Mouse (Mus musculus) kidney, adult 9 months (tissue): ENCODE results near the gene Ephb1.

ENCODE experiments used
- DNase-seq: peaks from one replicate; pipeline ENCODE4 v3.0.0; 2022

Ephb1 gene

GRCm38 (mm10) chr9:102354561-102354973, at the start of gene Ephb1:
Ephb1 (minus strand) TSS chr9:102354693.
- DNase-seq = peak; percentile 85

- DNase-seq = peak; percentile 47
Observed at GRCm38 (mm10) chr9:102403086-102404021, 48.9 kb upstream of the Ephb1 start.

DNA sequence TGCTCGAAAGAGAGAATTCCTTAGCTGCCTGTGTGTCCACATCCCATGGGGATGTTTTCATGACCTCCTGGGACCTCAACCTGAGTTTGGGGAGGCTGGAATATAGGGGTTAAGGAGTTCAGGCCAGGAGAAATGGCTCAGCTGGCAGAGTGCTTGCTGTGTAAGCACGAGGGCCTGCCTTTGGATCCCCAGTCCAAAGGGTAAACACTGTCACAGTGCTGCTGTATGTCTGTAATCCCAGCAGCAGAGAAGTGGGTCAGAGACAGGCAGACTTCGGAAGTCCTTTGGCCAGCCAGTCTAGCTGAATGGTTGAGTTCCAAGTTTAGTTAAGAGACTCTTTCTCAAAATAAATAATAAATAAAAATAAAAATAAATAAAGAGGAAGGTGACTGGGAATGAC, 48.2 kb upstream of the Ephb1 start:
- DNase-seq = peak; percentile 85

DNA sequence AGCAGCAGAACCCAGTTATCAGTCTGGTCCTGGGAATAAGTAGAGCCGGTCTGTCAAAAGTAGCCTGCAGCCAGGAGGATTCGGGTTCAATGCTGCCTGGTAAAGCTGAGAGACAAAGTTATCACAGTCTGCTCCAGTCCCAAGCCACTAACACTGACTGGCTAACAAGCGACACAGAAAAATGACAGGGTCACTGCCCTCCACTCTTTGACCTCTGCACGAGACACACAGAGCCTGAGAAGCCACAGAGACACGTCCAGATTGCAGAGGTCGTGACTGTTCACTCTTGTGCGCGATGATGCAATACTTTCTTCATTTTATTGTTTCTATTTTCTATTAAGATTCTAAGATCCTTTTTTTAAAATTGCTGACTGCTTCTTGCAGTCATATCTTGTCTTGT, 33.8 kb upstream of the Ephb1 start:
- DNase-seq = peak; percentile 9

- no peak for DNase-seq
Observed at GRCm38 (mm10) chr9:102386816-102387215, 32.3 kb upstream of the Ephb1 start.

DNA sequence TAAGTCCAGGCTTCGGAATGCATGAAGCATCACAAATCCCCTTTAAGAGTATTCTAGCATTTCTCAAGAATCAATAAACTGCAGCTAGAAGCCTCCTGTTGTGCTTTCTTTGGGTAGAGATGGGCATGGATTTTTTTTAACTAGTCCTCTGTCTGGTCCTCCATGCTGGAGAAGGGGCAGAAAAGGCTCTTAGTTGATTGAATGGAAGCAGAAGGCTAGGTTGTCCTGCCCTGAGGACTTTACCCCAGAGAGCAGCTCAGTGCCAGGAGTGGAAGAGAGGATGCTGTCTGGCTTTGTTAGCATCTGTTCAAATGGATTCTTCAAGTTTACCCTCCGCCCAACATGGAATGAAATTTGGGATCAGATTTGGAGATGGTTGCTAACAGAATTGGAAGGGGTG, 25.7 kb upstream of the Ephb1 start:
- DNase-seq = no peak

- no peak for DNase-seq
Observed at GRCm38 (mm10) chr9:102374661-102375060, 20.2 kb upstream of the Ephb1 start.

- DNase-seq = no peak
Observed at GRCm38 (mm10) chr9:102373886-102374285, 19.4 kb upstream of the Ephb1 start.

GRCm38 (mm10) chr9:102371936-102372335, 17.4 kb upstream of the Ephb1 start:
- DNase-seq = no peak

DNA sequence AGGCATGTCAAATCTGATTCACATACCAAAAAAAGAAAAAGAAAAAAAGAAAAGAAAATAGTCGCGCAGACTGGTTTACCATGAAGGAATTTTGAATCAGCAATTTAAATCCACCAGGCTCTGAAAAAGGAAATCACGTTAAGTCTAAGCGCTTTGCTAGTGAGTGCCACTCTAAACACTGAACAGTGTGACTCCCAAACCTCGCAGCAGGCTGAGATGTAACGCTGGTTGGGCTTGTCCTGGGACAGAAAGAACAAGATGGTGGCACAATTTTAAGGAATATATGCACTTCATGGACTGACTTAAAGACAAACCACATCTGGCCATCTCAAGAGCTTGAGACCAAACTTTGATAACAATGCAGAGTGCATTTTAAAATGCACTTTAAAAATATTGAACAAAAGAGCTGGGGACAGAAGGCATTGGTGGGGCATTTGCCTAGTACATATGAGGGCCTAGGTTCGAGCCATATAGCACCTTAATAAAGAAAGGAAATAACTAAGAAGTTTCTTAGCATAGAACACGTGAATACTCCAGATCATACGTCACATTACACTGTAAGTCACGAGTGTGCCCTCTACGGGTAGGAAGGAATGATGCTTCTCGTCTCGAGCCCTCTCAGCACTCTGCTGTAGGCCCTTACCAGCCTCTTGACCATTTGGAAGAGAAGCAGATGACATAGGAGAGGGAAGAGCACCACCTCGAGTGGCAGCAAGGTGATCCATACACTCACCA, 16.7 kb upstream of the Ephb1 start:
- DNase-seq = no peak

- DNase-seq = no peak
Observed at GRCm38 (mm10) chr9:102370141-102370540, 15.6 kb upstream of the Ephb1 start.

DNA sequence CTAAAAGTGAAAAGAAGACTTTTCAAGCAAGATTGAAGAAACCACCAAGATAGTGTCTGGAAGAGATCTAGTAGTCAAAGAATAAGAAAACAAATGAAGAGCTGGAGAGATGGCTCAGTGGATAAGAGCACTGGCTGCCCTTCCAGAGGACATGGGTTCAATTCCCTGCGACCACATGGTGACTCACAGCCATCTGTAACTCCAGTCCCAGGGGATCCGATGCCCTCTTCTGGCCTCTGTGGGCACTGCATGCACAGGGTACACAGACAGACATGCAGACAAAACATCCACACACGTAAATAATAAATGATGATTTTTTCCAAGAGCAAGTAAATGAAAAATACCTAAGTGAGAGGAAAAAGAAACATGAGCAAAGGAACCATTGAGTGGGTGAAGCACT, 14.6 kb upstream of the Ephb1 start:
- no peak for DNase-seq

DNA sequence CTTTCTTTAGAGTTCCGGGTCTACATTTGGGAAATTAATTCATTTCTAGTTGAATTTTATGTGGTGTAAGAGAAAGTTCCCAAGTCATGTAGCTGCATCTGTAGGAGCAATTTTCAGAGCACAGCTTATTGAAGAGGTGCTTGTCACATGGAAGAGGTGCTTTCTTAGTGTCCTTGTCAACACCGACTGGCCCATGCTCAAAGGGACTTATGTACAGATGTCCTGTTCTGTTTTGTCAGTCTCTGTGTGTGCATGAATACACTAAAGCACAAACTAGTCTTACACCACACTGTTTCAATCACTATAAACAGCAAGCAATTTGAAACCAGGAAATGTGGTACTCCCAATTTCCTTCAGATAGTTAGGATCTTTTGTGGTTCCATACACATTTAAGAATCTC, 13.3 kb upstream of the Ephb1 start:
- no peak for DNase-seq

DNA sequence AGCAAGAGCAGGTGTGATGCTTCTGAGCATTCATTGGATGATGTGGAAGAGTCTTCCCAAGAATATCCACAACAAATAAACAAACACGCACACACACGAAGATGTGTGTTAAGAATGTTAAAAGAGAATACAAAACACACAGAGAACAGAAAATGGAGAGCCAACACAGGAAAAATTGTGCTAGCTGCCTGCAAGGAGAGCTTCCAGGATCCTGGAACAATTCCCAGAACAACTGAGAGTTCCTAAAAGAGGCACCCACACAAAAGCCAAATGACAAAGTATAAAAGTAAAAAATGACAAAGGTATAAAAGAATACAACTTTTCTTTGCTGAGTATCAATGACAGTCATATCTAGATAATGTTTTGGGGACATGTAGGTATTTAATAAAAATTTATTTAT, 11.0 kb upstream of the Ephb1 start:
- DNase-seq = no peak

DNA sequence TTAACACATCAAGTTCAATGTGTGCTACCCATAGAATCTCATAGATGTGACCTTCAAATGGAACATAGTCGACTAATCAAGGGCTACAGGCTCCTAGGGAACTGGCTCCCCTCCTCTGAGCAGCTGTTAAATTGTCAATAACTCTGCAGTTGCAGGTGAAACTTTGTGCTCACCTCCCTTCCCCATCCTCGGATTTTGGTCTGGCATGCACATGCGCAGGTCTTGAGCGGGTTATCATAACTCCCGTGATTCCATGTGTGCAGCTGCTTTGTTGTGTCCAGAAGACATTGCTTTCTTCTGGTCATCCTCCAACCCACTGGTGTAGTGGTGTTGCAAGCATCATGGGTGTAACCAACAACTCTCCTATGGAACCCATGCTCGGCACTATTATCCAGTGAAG, 4.8 kb upstream of the Ephb1 start:
- no peak for DNase-seq

- DNase-seq = no peak
Observed at GRCm38 (mm10) chr9:102358711-102359110, 4.2 kb upstream of the Ephb1 start.

- no peak for DNase-seq
Observed at GRCm38 (mm10) chr9:102358011-102358410, 3.5 kb upstream of the Ephb1 start.

DNA sequence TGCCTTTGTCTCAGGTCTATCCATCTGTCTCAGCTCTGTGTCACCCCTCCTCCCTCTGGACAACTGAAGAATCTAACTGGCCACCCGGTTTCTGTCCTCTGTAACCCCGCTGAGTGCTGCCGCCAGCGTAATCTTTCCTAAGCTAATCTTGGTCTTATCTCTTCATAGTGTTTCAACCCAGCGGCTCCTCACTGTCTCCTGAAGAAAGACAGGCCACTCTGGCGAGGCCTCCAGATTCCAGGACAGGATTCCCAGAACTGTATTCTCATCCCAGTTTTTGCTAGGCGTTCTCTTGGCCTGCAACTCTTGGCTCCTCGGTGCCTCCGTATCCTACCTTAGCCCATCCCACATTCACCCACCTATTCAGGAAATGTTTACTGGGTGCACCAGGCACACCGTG, 2.0 kb upstream of the Ephb1 start:
- DNase-seq = no peak

- DNase-seq = no peak
Observed at GRCm38 (mm10) chr9:102355726-102356125, 1.2 kb upstream of the Ephb1 start.

DNA sequence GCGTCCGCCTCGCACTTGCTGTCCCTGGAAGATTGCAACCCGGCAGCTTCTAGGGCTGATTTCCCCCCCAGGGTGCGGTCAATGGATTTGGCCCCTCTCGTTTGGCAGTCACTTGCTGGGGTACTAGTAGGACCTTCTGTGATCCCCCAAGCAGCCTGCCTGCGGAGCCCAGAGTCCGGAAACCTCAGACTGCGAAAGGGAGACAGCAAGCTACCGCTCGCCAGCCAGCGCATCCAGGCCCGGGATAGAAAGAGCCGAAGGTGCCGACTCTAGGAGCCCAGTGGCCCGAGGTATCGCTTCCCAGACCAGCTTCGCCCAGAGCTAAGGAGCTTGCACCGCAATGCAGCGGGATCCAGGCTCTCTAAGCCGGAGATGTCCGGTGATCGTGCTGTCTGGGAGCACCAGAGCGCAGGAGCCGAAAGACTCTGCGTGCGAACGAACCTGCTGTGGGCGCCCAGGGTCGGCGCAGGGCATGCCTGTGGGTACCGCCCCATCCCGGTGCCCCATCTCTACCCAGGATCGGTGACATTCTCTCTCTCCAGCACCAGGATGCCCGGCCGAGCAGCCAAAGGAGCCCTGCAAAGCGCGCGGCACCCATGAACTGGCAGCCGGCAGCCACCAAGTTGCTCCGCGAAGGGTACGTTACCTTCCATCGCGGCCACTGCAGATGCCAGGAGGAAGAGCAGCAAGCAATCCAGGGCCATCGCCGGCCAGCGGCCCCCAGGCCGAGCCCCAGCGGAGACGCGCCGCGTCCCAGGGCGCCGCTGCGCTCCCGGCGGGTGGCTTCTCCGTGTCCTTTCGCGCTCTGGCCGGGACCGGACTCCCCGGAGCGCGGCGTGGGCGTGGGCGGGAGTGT, 629 bp downstream of the Ephb1 start:
- DNase-seq = peak; percentile 4

DNA sequence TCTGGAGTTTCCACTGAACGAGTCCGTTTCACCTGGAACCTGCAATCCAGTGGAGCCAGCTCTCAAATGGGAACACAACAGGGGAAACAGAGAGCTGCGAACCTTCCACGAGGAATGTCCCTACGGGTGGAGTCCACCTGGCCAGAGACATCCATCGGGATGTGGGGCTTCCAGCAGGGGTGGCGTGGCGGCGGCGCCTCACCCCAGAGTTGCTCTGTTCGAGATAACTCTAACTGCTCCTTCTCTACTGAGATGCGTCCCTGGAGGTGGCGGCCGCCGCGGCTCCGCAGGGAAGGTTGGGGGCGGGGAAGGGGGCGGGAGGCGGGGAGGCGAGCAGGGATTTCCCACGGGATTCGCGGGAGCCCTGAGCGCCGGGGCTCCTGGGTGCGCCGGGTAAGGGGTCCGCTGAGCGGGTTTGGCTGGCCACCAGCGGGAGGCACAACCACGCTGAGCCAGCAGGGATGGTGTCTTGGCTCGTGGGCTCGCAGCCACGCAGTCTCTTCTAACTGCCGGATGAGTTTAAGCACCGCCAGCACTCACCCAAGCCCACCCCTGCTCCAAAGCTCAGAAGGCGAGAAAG, 1.3 kb downstream of the Ephb1 start:
- no peak for DNase-seq

DNA sequence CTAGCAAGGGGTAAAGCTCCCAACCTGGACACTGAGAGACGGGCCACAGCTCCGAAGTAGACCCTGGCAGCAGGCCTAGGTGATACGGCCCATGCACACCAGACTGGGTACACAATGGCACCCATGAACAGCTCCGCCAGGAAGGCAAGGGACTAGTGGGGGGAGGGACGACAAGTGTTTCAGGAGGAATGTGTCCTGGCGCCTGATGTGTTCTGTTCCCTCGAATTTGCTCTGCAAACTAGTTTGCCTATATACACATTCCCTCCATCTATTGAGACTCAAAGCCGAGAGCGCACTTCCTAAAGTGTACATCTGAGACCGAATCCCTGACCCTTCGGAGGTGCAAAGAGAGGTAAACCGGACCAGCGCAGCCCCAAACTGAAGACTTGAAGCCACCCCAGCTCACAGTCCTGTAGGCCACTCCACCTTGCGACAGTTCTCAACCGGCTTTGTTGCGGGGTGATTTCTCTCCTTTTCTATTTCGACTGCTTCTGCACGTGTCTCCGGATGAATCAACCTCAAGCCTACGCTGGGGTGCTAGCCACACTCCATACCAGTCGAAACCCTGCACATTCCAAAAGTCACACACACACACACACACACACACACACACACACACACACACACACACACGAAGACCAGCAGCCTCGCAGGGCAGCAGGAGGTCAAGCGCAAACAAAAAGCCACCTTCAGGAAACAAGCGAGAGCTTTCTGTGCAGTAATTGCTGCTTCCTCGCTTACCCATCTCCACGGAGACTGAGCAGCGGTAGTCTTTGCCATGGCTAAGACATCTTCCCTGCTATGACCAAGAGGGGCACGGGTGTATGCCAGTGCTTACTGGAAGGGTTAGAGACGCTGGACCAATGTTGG, 2.1 kb downstream of the Ephb1 start:
- DNase-seq = no peak
